Mouse (Mus musculus): ENCODE data around the gene Pter. TPM values are rescaled to one million over a fixed set of nuclear protein-coding genes. Genes with fewer than 3 reads are reported as not detected.

The Pter gene
- polyA plus RNA-seq, 1 experiment from 2014 or later, result 36.4 TPM

- 0 out of 2 replicates have a peak, but pooled peaks cover 4% of the 10 kb centered on the region for H3K36me3 ChIP-seq (ENCODE audit: control insufficient read depth, insufficient read depth, low read length)
- ATAC-seq, result no peak
- no peaks in the 10 kb centered on the region for H3K4me1 ChIP-seq (ENCODE audit: control insufficient read depth, insufficient read depth, low read length)
- H3K27me3 ChIP-seq (replicated peaks; ENCODE audit: control insufficient read depth, insufficient read depth, low read length), result no peaks in the 10 kb centered on the region
- no peaks in the 10 kb centered on the region for H3K9me3 ChIP-seq (ENCODE audit: control insufficient read depth, low read length)
- H3K4me3 ChIP-seq (ENCODE audit: low read length), result no peak overlapping the region
- no peak overlapping the region for H3K9ac ChIP-seq (ENCODE audit: low read depth, low read length)
- H3K27ac ChIP-seq (ENCODE audit: low read length), result no peak overlapping the region
- 78% methylated on average over 4 of the region's 4 CpGs for WGBS
- no peak overlapping the region for H3K4me2 ChIP-seq (ENCODE audit: low read depth, low read length)
These were observed 61.3 kb downstream of the Pter start for GRCm38 (mm10) chr2:12984901-12985732.

GRCm38 (mm10) chr2:13000026-13000425, 76.2 kb downstream of the Pter start:
- no peak overlapping the region for H3K4me2 ChIP-seq (ENCODE audit: low read depth, low read length)
- H3K36me3 ChIP-seq (ENCODE audit: control insufficient read depth, insufficient read depth, low read length), result no peaks in the 10 kb centered on the region
- H3K4me1 ChIP-seq (ENCODE audit: control insufficient read depth, insufficient read depth, low read length), result no peaks in the 10 kb centered on the region
- ATAC-seq, result no peak
- no peak overlapping the region for H3K4me3 ChIP-seq (ENCODE audit: low read length)
- no peak overlapping the region for H3K27ac ChIP-seq (ENCODE audit: low read length)
- 70% methylated on average over 2 of the region's 2 CpGs for WGBS
- no peak overlapping the region for H3K9ac ChIP-seq (ENCODE audit: low read depth, low read length)
- H3K27me3 ChIP-seq (replicated peaks; ENCODE audit: control insufficient read depth, insufficient read depth, low read length), result no peaks in the 10 kb centered on the region
- H3K9me3 ChIP-seq (ENCODE audit: control insufficient read depth, low read length), result no peaks in the 10 kb centered on the region

- WGBS, result 85% methylated on average over 1 of the region's 1 CpGs
- Histone ChIP-seq H3K27me3 (replicated peaks; ENCODE audit: control insufficient read depth, insufficient read depth, low read length) (peaks cover 25% of the 10 kb centered on the region), H3K4me2 (ENCODE audit: low read depth, low read length) (no peak overlapping the region), H3K9ac (ENCODE audit: low read depth, low read length) (no peak overlapping the region), H3K9me3 (ENCODE audit: control insufficient read depth, low read length) (no peaks in the 10 kb centered on the region), H3K36me3 (ENCODE audit: control insufficient read depth, insufficient read depth, low read length) (no peaks in the 10 kb centered on the region), H3K4me1 (ENCODE audit: control insufficient read depth, insufficient read depth, low read length) (peaks cover 15% of the 10 kb centered on the region), H3K27ac (ENCODE audit: low read length) (no peak overlapping the region), H3K4me3 (ENCODE audit: low read length) (no peak overlapping the region)
- no peak for ATAC-seq
These were observed 84.6 kb downstream of the Pter start for GRCm38 (mm10) chr2:13008433-13008832.

GRCm38 (mm10) chr2:13009261-13009972, 85.6 kb downstream of the Pter start:
- Histone ChIP-seq H3K27me3 (replicated peaks; ENCODE audit: control insufficient read depth, insufficient read depth, low read length) (peaks cover 25% of the 10 kb centered on the region), H3K4me1 (ENCODE audit: control insufficient read depth, insufficient read depth, low read length) (peaks cover 15% of the 10 kb centered on the region), H3K36me3 (ENCODE audit: control insufficient read depth, insufficient read depth, low read length) (no peaks in the 10 kb centered on the region), H3K9me3 (ENCODE audit: control insufficient read depth, low read length) (no peaks in the 10 kb centered on the region), H3K4me3 (ENCODE audit: low read length) (peak overlapping the region; percentile 65), H3K27ac (ENCODE audit: low read length) (no peak overlapping the region), H3K4me2 (ENCODE audit: low read depth, low read length) (peak overlapping the region; percentile 100), H3K9ac (ENCODE audit: low read depth, low read length) (no peak overlapping the region)
- no peak for ATAC-seq
- 25% methylated on average over 18 of the region's 18 CpGs for WGBS

GRCm38 (mm10) chr2:13010030-13010459, 86.2 kb downstream of the Pter start:
- H3K4me2 ChIP-seq (ENCODE audit: low read depth, low read length), result peak overlapping the region; percentile 100
- peak overlapping the region; percentile 65 for H3K4me3 ChIP-seq (ENCODE audit: low read length)
- peaks cover 15% of the 10 kb centered on the region for H3K4me1 ChIP-seq (ENCODE audit: control insufficient read depth, insufficient read depth, low read length)
- peaks cover 25% of the 10 kb centered on the region for H3K27me3 ChIP-seq (replicated peaks; ENCODE audit: control insufficient read depth, insufficient read depth, low read length)
- no peak overlapping the region for H3K27ac ChIP-seq (ENCODE audit: low read length)
- no peak for ATAC-seq
- 4% methylated on average over 31 of the region's 31 CpGs for WGBS
- H3K9ac ChIP-seq (ENCODE audit: low read depth, low read length), result peak overlapping the region; percentile 64
- no peaks in the 10 kb centered on the region for H3K9me3 ChIP-seq (ENCODE audit: control insufficient read depth, low read length)
- H3K36me3 ChIP-seq (ENCODE audit: control insufficient read depth, insufficient read depth, low read length), result no peaks in the 10 kb centered on the region

GRCm38 (mm10) chr2:13010460-13011341, 86.9 kb downstream of the Pter start:
- Histone ChIP-seq H3K27ac (ENCODE audit: low read length) (no peak overlapping the region), H3K4me1 (ENCODE audit: control insufficient read depth, insufficient read depth, low read length) (peaks cover 15% of the 10 kb centered on the region), H3K9me3 (ENCODE audit: control insufficient read depth, low read length) (no peaks in the 10 kb centered on the region), H3K4me2 (ENCODE audit: low read depth, low read length) (peak overlapping the region; percentile 100), H3K27me3 (replicated peaks; ENCODE audit: control insufficient read depth, insufficient read depth, low read length) (peaks cover 25% of the 10 kb centered on the region), H3K9ac (ENCODE audit: low read depth, low read length) (peak overlapping the region; percentile 64), H3K36me3 (ENCODE audit: control insufficient read depth, insufficient read depth, low read length) (no peaks in the 10 kb centered on the region), H3K4me3 (ENCODE audit: low read length) (peak overlapping the region; percentile 65)
- WGBS, result under 1% methylated on average over 73 of the region's 75 CpGs
- ATAC-seq, result peak; percentile 79

GRCm38 (mm10) chr2:13011472-13011871, 87.6 kb downstream of the Pter start, which contains the start of gene C1ql3:
C1ql3 (minus strand) TSS chr2:13011806.
- Histone ChIP-seq H3K4me2 (ENCODE audit: low read depth, low read length) (peak within 1 kb of the TSS; percentile 100), H3K27me3 (replicated peaks; ENCODE audit: control insufficient read depth, insufficient read depth, low read length) (peaks cover 25% of the 10 kb centered on the region), H3K4me1 (ENCODE audit: control insufficient read depth, insufficient read depth, low read length) (peaks cover 15% of the 10 kb centered on the region), H3K4me3 (ENCODE audit: low read length) (peak within 1 kb of the TSS; percentile 65), H3K27ac (ENCODE audit: low read length) (no peak within 1 kb of the TSS), H3K36me3 (ENCODE audit: control insufficient read depth, insufficient read depth, low read length) (no peaks in the 10 kb centered on the region), H3K9me3 (ENCODE audit: control insufficient read depth, low read length) (no peaks in the 10 kb centered on the region), H3K9ac (ENCODE audit: low read depth, low read length) (peak within 1 kb of the TSS; percentile 64)
- ATAC-seq, result no peak
- WGBS, result under 1% methylated on average over 19 of the region's 19 CpGs

GRCm38 (mm10) chr2:13011973-13012372, 88.1 kb downstream of the Pter start:
- H3K9ac ChIP-seq (ENCODE audit: low read depth, low read length), result no peak overlapping the region
- H3K36me3 ChIP-seq (ENCODE audit: control insufficient read depth, insufficient read depth, low read length), result no peaks in the 10 kb centered on the region
- 55% methylated on average over 3 of the region's 3 CpGs for WGBS
- no peak overlapping the region for H3K4me2 ChIP-seq (ENCODE audit: low read depth, low read length)
- ATAC-seq, result no peak
- peaks cover 25% of the 10 kb centered on the region for H3K27me3 ChIP-seq (replicated peaks; ENCODE audit: control insufficient read depth, insufficient read depth, low read length)
- no peak overlapping the region for H3K27ac ChIP-seq (ENCODE audit: low read length)
- H3K9me3 ChIP-seq (ENCODE audit: control insufficient read depth, low read length), result no peaks in the 10 kb centered on the region
- H3K4me3 ChIP-seq (ENCODE audit: low read length), result no peak overlapping the region
- H3K4me1 ChIP-seq (ENCODE audit: control insufficient read depth, insufficient read depth, low read length), result peaks cover 15% of the 10 kb centered on the region

GRCm38 (mm10) chr2:13018382-13018781, 94.5 kb downstream of the Pter start:
- no peak for ATAC-seq
- Histone ChIP-seq H3K9me3 (ENCODE audit: control insufficient read depth, low read length) (no peaks in the 10 kb centered on the region), H3K27me3 (replicated peaks; ENCODE audit: control insufficient read depth, insufficient read depth, low read length) (no peaks in the 10 kb centered on the region), H3K36me3 (ENCODE audit: control insufficient read depth, insufficient read depth, low read length) (no peaks in the 10 kb centered on the region), H3K4me2 (ENCODE audit: low read depth, low read length) (no peak overlapping the region), H3K9ac (ENCODE audit: low read depth, low read length) (no peak overlapping the region), H3K4me3 (ENCODE audit: low read length) (no peak overlapping the region), H3K4me1 (ENCODE audit: control insufficient read depth, insufficient read depth, low read length) (no peaks in the 10 kb centered on the region), H3K27ac (ENCODE audit: low read length) (no peak overlapping the region)
- WGBS, result 50% methylated on average over 5 of the region's 5 CpGs
